Mouse (Mus musculus): ENCODE results near the gene Ccdc54.

Ccdc54 gene

DNA sequence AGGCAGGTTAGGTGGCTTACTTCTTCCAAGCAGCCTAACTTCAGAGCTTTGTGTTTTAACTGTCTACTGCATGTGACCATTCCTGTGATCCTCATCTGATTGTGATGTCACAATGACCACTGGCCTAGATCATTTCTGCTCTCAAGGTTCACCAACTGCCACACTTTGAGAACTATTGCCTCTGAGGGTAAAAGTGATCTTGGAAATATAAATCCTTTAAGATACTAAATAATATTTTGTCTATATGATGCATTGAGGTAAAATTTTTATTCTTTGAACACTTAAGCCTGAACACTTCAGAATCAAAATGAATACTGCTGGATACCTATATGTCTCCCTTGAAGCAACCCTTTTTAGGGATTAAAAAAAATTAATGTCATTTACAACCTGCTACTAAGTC, at the start of gene Ccdc54:
Ccdc54 (minus strand) TSS at position 101 of the 400 bp plus-strand sequence.
- DNase-seq (ENCODE audit: low spot score in 2 of 2) = no peak

- DNase-seq (ENCODE audit: low spot score in 2 of 2) = no peak
These were observed 41.6 kb upstream of the Ccdc54 start for GRCm38 (mm10) chr16:50632585-50632984.

- DNase-seq (ENCODE audit: low spot score in 2 of 2) = no peak
These were observed 24.6 kb upstream of the Ccdc54 start for GRCm38 (mm10) chr16:50615569-50615968.

GRCm38 (mm10) chr16:50612944-50613343, 22.0 kb upstream of the Ccdc54 start:
- no peak for DNase-seq (ENCODE audit: low spot score in 2 of 2)

GRCm38 (mm10) chr16:50610580-50610979, 19.6 kb upstream of the Ccdc54 start:
- DNase-seq (ENCODE audit: low spot score in 2 of 2) = peak; percentile 70 to 71

DNA sequence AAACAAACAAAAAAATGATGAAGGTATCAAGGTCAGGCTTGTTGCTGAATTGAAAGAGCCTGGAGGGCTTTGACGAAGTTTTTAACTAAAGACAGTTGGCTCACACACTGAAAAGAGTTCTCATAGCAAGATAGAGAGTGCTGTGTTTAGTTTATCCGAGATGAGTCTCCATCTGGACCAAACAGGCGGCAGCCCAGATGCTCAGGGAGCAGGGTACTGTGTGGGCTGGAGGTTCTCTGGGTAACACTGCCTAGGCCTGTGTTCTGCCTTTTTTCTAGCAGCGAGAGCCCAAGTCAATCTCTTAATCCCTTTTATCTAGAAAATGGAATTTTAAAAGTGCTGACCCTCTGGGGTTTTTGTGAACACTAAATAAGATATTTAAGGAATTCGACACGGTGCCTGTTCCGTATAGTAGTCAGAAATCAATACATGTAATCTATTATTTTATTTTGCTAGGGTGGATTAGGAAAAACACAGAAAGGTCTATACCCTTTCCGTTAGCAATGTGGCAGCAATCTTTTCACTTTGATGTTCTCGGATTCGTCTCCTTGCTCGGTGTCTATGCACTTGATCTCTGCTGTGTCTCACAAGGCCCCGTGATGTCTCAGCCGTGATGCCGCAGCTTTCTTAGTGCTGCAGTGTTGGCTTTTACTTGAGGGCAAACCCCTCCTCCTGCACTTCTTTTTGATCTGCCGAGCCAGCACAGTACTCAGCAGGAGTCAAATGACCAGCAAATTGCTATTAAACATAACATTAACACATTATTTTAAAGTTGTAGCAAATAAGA, 17.0 kb upstream of the Ccdc54 start:
- DNase-seq (ENCODE audit: low spot score in 2 of 2) = peak; percentile 17 to 27

DNA sequence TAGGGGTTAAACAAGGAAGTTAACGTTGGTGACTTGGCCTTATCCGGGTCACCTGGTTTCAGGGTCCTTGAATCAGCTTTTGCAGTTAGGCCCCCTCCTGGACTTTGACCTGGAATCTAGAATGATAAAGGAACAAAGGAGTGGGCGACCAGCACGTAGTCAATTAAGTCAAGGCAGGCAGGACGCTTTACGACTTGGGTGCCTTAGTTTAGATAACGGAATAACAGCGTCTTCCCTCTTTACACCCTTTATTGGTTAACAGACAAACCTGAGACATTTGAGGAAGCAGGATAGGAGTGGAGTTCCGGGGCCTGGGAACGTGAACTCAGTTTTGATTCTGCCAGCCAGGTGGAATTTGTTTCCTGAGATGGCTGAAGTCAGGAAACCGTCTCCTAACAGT, 13.9 kb upstream of the Ccdc54 start:
- no peak for DNase-seq (ENCODE audit: low spot score in 2 of 2)

DNA sequence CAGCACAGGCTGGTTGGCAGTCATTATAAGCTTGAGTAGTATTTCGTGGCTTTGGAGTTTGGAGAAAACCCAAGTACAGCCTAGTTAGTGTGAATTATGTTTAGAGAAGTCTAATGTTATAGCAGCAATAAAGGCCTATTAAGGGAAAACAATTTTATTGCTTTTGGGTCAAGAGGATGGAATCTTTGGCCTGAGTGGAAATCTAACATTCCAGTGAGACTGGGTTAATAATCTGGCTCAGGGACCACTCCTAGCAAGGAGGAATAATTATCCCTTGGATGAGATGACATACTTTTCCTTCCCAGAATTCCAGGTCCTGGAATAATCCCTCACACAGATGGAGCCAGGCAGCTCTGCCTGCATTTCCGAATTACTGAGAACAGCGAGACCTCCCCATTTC, 11.0 kb upstream of the Ccdc54 start:
- DNase-seq (ENCODE audit: low spot score in 2 of 2) = no peak

DNA sequence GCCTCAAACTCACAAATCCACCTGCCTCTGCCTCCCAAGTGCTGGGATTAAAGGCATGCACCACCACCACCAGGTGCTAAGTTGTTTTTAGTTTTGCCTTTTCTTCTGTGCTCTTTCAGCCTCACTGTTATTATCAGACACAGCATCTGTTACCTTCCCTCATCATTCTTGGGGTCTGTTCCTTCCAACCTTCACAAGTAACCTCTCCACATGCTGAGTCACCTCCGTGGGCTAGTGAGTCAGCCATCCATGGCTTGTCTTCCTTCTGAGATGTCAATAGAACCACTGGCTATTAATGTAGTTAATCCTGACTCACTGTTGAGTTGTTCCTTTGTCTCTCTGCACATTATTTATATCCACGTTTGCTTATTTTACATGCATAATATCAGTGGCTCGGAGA, 9.7 kb upstream of the Ccdc54 start:
- no peak for DNase-seq (ENCODE audit: low spot score in 2 of 2)

DNA sequence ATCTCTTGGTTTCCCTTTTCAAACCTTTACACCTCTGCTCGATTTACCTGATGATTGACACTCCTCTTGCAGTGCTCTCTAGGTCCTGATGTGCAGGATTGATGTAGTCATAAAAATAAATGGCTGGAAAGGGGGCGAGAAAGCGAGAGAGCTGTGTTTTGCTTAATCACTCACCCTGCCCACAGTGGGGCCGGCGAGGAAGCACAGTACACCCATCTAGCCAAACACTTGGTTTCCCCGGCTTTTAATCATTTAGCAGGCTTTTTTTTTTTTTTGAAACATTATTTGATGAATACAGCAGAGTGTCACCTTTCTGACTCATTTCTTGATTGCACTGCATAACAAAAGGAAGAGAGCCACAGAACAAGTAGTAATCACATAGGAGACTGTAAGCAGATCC, 5.7 kb upstream of the Ccdc54 start:
- no peak for DNase-seq (ENCODE audit: low spot score in 2 of 2)

GRCm38 (mm10) chr16:50596171-50596570, 5.2 kb upstream of the Ccdc54 start:
- DNase-seq (ENCODE audit: low spot score in 2 of 2) = no peak

- peak; percentile 23 to 26 for DNase-seq (ENCODE audit: low spot score in 2 of 2)
These were observed 3.9 kb upstream of the Ccdc54 start for GRCm38 (mm10) chr16:50594876-50595275.

- DNase-seq (ENCODE audit: low spot score in 2 of 2) = no peak
These were observed 2.4 kb upstream of the Ccdc54 start for GRCm38 (mm10) chr16:50593361-50593760.

- no peak for DNase-seq (ENCODE audit: low spot score in 2 of 2)
These were observed 1.3 kb downstream of the Ccdc54 start for GRCm38 (mm10) chr16:50589574-50590151.

DNA sequence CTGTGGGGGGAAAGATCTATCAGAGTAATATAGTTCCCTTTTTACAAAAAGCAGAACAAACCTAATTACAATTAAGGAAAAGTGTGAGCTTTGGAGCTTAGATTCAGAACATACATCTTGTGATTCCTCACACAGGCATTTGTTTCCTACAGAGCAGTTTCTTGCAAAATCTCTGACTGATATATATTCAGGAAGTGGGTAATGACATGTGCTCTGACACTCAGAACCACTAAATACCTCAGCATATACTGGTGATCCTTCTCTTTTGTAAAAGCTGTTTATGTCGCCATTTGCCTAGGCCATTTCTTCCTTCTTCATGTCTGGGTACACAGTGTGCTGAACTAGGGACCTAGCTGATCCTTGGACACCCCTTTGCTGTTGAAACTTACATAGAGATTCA, 2.8 kb downstream of the Ccdc54 start:
- no peak for DNase-seq (ENCODE audit: low spot score in 2 of 2)

- DNase-seq (ENCODE audit: low spot score in 2 of 2) = no peak
These were observed 3.8 kb downstream of the Ccdc54 start for GRCm38 (mm10) chr16:50587139-50587538.

DNA sequence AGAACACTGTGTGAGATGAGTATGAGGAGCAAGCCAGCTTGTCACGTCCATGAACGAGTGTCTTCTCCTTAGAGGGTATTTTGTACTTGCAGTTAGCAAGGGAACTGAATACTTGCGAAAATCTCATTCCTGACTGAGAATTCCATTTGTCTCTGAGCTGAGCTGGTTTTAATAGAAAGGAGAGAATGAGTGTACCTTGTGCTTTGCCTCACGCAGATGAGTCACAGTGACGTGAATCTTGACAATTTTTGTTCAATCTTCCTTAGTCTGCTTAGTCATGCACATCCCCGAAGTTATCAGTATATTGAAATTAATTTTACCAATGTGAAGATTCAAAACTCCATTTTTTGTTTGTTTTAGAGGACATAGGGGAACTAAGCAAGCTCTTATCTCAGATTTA, 12.6 kb downstream of the Ccdc54 start:
- DNase-seq (ENCODE audit: low spot score in 2 of 2) = no peak

GRCm38 (mm10) chr16:50572557-50572956, 18.4 kb downstream of the Ccdc54 start:
- peak; percentile 18 to 38 for DNase-seq (ENCODE audit: low spot score in 2 of 2)

DNA sequence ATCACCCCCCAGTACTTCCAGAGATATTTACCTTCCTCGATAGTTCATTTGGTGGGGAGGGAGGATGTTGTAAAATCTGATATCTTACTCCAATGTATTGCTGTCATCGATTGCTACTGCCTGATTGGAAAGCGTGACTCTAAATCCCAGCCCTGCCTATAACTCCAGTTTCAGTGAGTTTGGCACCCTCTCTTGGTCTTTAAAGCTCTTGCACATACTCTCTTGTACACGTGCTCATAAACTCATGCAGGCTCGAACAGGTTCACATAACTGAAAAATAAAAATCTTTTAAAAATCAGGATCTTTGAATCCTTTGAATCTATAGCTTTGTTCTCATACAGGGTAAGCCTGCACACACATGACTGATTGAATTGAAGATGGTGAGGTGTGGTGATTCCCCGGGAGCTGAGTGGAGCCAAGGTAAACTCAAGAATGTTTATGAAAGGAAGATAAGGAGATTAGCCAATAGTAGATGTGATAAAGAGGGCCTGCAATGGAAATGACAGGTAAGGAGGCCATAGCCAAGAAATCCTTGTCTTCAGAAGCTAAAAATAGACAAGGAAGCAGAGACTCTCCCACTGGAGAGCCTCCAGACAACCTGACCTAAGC, 31.7 kb downstream of the Ccdc54 start:
- no peak for DNase-seq (ENCODE audit: low spot score in 2 of 2)

DNA sequence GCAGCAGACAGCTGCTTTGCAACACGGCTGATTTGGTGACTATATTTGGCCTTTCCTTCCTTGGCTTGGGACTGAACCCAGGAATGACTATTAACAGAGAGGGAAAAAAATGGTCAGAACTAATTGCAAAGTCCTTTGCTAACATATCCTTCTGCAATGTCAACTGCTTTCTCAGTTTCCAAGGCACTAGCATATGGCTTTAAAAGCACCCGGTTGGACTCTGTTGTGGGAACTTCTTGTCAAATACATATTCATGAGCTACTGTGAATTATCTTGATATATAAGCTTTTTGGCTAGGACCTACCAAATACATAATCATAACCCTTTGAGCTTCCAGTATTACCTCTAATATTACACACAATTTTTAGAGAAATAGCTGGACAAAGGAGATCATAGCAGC, 37.1 kb downstream of the Ccdc54 start:
- DNase-seq (ENCODE audit: low spot score in 2 of 2) = no peak

- DNase-seq (ENCODE audit: low spot score in 2 of 2) = no peak
These were observed 39.0 kb downstream of the Ccdc54 start for GRCm38 (mm10) chr16:50551871-50552528.

- DNase-seq (ENCODE audit: low spot score in 2 of 2) = no peak
These were observed 40.0 kb downstream of the Ccdc54 start for GRCm38 (mm10) chr16:50550927-50551326.
